Mouse (Mus musculus): ENCODE measurements around the gene Gzmf. TPM values are rescaled to one million over a fixed set of nuclear protein-coding genes. Genes with fewer than 3 reads are reported as not detected.
"Not testable (repeated sequence)": the region's sequence is repeated elsewhere in the genome, so short reads cannot be mapped to it uniquely, and the experiment has no call there.

Gzmf gene
- polyA plus RNA-seq, 1 experiment from 2014 or later: not detected

DNA sequence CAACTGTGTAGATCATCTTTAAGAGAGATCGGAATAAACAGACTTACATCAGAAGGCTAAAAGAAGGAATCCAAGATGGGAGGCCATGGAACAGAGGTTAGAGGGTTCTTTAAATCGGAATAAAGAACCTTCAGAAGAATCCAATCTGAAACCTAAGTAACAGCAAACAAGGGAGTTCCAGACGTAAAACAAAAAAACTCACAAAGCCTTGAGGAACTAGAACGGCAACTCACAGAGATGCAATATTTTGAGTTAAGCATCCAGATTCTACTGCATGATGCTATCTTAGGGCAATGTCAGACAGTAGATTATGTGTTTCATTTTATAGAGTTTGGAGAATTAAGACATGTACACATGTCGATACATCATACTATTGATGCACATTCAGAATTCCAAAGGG lies 36.7 kb downstream of the Gzmf start, which contains the start of gene Gzmn:
Gene Gzmn (minus strand): TSS at position 101 of the 400 bp plus-strand sequence.
- Histone ChIP-seq H3K4me3 (ENCODE audit: low read depth, low read length) (no peak within 1 kb of the TSS), H3K4me2 (ENCODE audit: low read depth, low read length, severe bottlenecking) (no peak within 1 kb of the TSS), H3K4me1 (replicated peaks; ENCODE audit: control insufficient read depth, insufficient read depth, low read length) (no peaks in the 10 kb centered on the region), H3K36me3 (ENCODE audit: control insufficient read depth, insufficient read depth, low read length) (no peaks in the 10 kb centered on the region), H3K27me3 (ENCODE audit: control insufficient read depth, insufficient read depth, low read length) (no peaks in the 10 kb centered on the region), H3K27ac (ENCODE audit: low read depth, low read length) (no peak within 1 kb of the TSS), H3K9me3 (ENCODE audit: control insufficient read depth, low read length) (no peaks in the 10 kb centered on the region), H3K9ac (ENCODE audit: low read length) (no peak within 1 kb of the TSS)
- WGBS: 91% methylated on average over 5 of the region's 5 CpGs
- DNase-seq (ENCODE audit: low spot score): no peak
- no peak for ATAC-seq (replicated peaks; ENCODE audit: low FRiP score)

DNA sequence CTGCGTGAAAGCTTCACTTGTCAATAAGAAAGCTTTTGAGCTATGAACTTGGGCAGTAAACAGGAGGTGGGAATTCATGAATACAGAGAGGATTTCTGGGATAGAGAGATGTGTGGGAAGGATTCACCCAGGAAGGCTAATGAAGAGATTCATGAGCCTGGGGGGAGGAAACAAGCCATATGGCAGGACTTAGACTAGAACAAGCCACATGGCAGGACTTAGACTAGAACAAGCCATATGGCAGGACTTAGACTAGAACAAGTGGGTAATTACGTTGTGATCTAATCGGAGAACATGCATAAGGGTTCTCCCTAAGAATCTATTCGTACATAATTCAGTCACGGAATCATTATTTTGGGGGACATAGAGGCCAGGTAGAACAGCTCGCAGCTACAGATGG lies 37.8 kb downstream of the Gzmf start:
- Histone ChIP-seq H3K4me1 (replicated peaks; ENCODE audit: control insufficient read depth, insufficient read depth, low read length) (no peaks in the 10 kb centered on the region), H3K9ac (ENCODE audit: low read length) (no peak overlapping the region), H3K27ac (ENCODE audit: low read depth, low read length) (no peak overlapping the region), H3K27me3 (ENCODE audit: control insufficient read depth, insufficient read depth, low read length) (no peaks in the 10 kb centered on the region), H3K4me2 (ENCODE audit: low read depth, low read length, severe bottlenecking) (no peak overlapping the region), H3K36me3 (ENCODE audit: control insufficient read depth, insufficient read depth, low read length) (no peaks in the 10 kb centered on the region), H3K4me3 (ENCODE audit: low read depth, low read length) (no peak overlapping the region), H3K9me3 (ENCODE audit: control insufficient read depth, low read length) (no peaks in the 10 kb centered on the region)
- DNase-seq (ENCODE audit: low spot score) (no peak), ATAC-seq (replicated peaks; ENCODE audit: low FRiP score) (no peak)
- WGBS: 87% methylated on average over 6 of the region's 6 CpGs

DNA sequence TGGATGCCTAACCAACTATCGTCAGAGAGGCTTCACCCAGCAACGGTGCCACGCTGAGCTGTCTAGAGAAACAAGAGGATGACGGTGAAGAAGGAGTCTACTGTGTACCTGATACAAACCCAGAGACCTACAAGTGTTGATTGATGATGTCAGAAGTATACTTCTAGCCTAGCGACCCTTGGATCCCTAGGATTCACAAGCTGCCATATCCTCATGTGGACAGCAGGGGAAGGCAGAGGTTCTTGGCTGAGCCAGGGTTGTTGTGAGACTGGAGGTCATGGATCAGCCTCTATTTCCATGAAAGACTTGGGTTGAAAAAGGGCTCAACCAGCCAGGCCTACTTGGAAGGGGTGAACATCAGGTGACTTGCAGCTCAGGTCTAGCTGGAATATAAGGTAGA lies 38.5 kb downstream of the Gzmf start:
- 94% methylated on average over 5 of the region's 5 CpGs for WGBS
- ATAC-seq (replicated peaks; ENCODE audit: low FRiP score) (no peak), DNase-seq (ENCODE audit: low spot score) (no peak)

DNA sequence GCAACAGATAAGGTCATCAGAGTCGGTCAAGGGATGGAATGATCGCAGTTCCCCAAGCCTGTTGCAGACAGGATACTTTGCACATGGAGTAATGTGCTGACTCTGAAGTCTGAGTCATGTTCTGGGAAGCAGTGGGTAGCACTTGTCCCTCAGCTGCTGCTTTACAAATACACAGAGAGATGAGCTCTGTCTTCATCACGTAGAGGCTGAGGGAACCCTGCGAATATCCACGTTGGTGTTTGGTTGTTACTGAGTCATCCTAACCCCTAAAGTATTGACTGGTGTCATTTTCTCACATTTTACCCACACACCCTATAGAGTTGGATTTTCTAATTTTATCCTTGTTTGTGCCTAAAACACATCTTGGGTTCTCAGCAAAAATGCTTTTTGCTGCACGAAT lies 43.2 kb downstream of the Gzmf start:
- WGBS: 86% methylated on average over 6 of the region's 6 CpGs
- Histone ChIP-seq H3K27ac (ENCODE audit: low read depth, low read length) (no peak overlapping the region), H3K36me3 (ENCODE audit: control insufficient read depth, insufficient read depth, low read length) (no peaks in the 10 kb centered on the region), H3K27me3 (ENCODE audit: control insufficient read depth, insufficient read depth, low read length) (no peaks in the 10 kb centered on the region), H3K4me3 (ENCODE audit: low read depth, low read length) (no peak overlapping the region), H3K9ac (ENCODE audit: low read length) (no peak overlapping the region), H3K4me1 (replicated peaks; ENCODE audit: control insufficient read depth, insufficient read depth, low read length) (no peaks in the 10 kb centered on the region), H3K4me2 (ENCODE audit: low read depth, low read length, severe bottlenecking) (no peak overlapping the region), H3K9me3 (ENCODE audit: control insufficient read depth, low read length) (no peaks in the 10 kb centered on the region)
- no peak for ATAC-seq (replicated peaks; ENCODE audit: low FRiP score)
- DNase-seq (ENCODE audit: low spot score): no peak

More for the DNA sequence above, 38.5 kb downstream of the Gzmf start:
- Histone ChIP-seq H3K9me3 (ENCODE audit: control insufficient read depth, low read length) (no peaks in the 10 kb centered on the region), H3K4me1 (replicated peaks; ENCODE audit: control insufficient read depth, insufficient read depth, low read length) (no peaks in the 10 kb centered on the region), H3K4me3 (ENCODE audit: low read depth, low read length) (no peak overlapping the region), H3K9ac (ENCODE audit: low read length) (no peak overlapping the region), H3K27ac (ENCODE audit: low read depth, low read length) (no peak overlapping the region), H3K36me3 (ENCODE audit: control insufficient read depth, insufficient read depth, low read length) (no peaks in the 10 kb centered on the region), H3K4me2 (ENCODE audit: low read depth, low read length, severe bottlenecking) (no peak overlapping the region), H3K27me3 (ENCODE audit: control insufficient read depth, insufficient read depth, low read length) (no peaks in the 10 kb centered on the region)

DNA sequence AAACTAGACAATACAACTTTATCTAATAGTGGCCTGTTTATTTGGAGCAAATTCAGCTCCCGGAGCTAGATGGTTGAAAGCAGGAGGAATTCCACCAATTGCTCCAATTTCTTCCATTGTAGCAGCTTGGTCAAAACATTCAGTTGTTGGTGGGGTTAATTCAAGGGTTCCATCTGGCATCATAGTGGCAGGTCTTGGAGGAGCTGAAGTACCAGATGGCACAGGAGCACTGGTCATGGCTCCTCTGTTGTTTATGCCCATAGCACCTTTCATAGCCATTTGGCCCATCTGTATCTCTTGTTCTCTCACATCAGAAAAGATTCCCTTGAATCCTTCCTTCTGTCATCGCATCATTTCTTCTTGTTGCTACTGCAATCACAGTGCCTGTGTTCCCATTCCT lies 49.1 kb downstream of the Gzmf start:
- Histone ChIP-seq H3K9ac (ENCODE audit: low read length) (no peak overlapping the region), H3K4me2 (ENCODE audit: low read depth, low read length, severe bottlenecking) (no peak overlapping the region), H3K4me1 (replicated peaks; ENCODE audit: control insufficient read depth, insufficient read depth, low read length) (no peaks in the 10 kb centered on the region), H3K9me3 (ENCODE audit: control insufficient read depth, low read length) (no peaks in the 10 kb centered on the region), H3K4me3 (ENCODE audit: low read depth, low read length) (no peak overlapping the region), H3K27me3 (ENCODE audit: control insufficient read depth, insufficient read depth, low read length) (no peaks in the 10 kb centered on the region), H3K27ac (ENCODE audit: low read depth, low read length) (no peak overlapping the region), H3K36me3 (ENCODE audit: control insufficient read depth, insufficient read depth, low read length) (no peaks in the 10 kb centered on the region)
- 85% methylated on average over 2 of the region's 2 CpGs for WGBS
- ATAC-seq (replicated peaks; ENCODE audit: low FRiP score) (no peak), DNase-seq (ENCODE audit: low spot score) (no peak)

DNA sequence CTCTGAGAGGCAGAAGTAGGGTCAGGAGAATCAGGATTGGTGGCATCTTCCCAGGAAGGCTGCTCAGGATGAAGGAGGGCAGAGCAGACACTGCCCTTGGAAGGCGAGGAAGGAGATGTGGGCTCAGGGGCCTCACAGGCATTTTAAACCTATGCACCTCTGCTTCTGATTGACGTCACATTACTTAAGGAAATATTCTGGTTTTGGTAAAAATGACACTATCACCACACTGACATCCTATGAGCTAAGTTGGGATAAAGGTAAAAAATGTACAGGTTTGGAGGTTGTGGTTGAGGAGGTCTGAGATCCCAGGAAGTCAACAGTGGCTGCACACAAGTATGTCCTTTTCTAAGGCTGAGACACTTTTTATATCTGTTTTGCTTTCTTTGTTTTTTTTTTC lies 51.7 kb downstream of the Gzmf start, which contains the start of gene Gzmg:
Gene Gzmg (minus strand): TSS at position 101 of the 400 bp plus-strand sequence.
- not testable (repeated sequence) for H3K4me1 ChIP-seq (replicated peaks; ENCODE audit: control insufficient read depth, insufficient read depth, low read length); DNase-seq (ENCODE audit: low spot score); ATAC-seq (replicated peaks; ENCODE audit: low FRiP score); H3K36me3 ChIP-seq (ENCODE audit: control insufficient read depth, insufficient read depth, low read length); H3K4me2 ChIP-seq (ENCODE audit: low read depth, low read length, severe bottlenecking); H3K4me3 ChIP-seq (ENCODE audit: low read depth, low read length); H3K27me3 ChIP-seq (ENCODE audit: control insufficient read depth, insufficient read depth, low read length); H3K9me3 ChIP-seq (ENCODE audit: control insufficient read depth, low read length); H3K27ac ChIP-seq (ENCODE audit: low read depth, low read length); H3K9ac ChIP-seq (ENCODE audit: low read length)
- 85% methylated on average over 2 of the region's 2 CpGs for WGBS

DNA sequence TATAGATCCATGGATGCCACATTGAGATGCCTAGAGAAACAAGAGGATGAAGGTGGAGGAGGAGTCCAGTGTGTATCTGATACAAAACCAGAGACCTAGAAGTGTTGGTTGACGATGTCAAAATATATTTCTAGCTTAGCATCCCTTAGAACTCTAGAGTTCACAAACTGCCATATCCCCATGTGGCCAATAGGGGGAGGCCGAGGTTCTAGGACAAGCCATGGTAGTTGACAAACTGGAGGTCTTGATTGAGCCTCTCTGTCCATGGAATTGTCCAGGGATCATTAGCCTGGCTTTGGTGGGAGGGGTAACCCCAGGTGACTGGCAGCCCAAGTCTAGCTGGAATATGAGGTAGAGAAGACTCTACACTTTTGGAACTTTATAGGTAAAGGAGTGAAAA lies 55.9 kb downstream of the Gzmf start:
- H3K9me3 ChIP-seq (ENCODE audit: control insufficient read depth, low read length): no peaks in the 10 kb centered on the region
- WGBS: 69% methylated on average over 2 of the region's 2 CpGs
- no peaks in the 10 kb centered on the region for H3K27me3 ChIP-seq (ENCODE audit: control insufficient read depth, insufficient read depth, low read length)
- H3K27ac ChIP-seq (ENCODE audit: low read depth, low read length): no peak overlapping the region
- H3K4me3 ChIP-seq (ENCODE audit: low read depth, low read length): no peak overlapping the region
- ATAC-seq (replicated peaks; ENCODE audit: low FRiP score) (no peak), DNase-seq (ENCODE audit: low spot score) (no peak)
- H3K4me1 ChIP-seq (replicated peaks; ENCODE audit: control insufficient read depth, insufficient read depth, low read length): no peaks in the 10 kb centered on the region
- H3K36me3 ChIP-seq (ENCODE audit: control insufficient read depth, insufficient read depth, low read length): no peaks in the 10 kb centered on the region
- H3K4me2 ChIP-seq (ENCODE audit: low read depth, low read length, severe bottlenecking): no peak overlapping the region
- no peak overlapping the region for H3K9ac ChIP-seq (ENCODE audit: low read length)

Other genes starting within 250 kb of the Gzmf start
- gene Mcpt1, start 193.4 kb downstream of the Gzmf start, polyA plus RNA-seq (2014; fragmentation: Nextera tagmentation; extraction: Ambion mirVana): not detected in 2 replicates
- gene Mcpt9, start 180.9 kb downstream of the Gzmf start, polyA plus RNA-seq (2014; fragmentation: Nextera tagmentation; extraction: Ambion mirVana): not detected in 2 replicates
- not detected in 2 replicates for gene Mcpt2, start 169.4 kb downstream of the Gzmf start, polyA plus RNA-seq (2014; fragmentation: Nextera tagmentation; extraction: Ambion mirVana)
- gene Mcpt4, start 149.1 kb downstream of the Gzmf start, polyA plus RNA-seq (2014; fragmentation: Nextera tagmentation; extraction: Ambion mirVana): not detected in 2 replicates
- gene Mcpt8, start 126.1 kb downstream of the Gzmf start, polyA plus RNA-seq (2014; fragmentation: Nextera tagmentation; extraction: Ambion mirVana): not detected in 2 replicates
- not detected in 2 replicates for gene Ctsg, start 108.8 kb downstream of the Gzmf start, polyA plus RNA-seq (2014; fragmentation: Nextera tagmentation; extraction: Ambion mirVana)
- not detected in 2 replicates for gene Gzme, start 90.8 kb downstream of the Gzmf start, polyA plus RNA-seq (2014; fragmentation: Nextera tagmentation; extraction: Ambion mirVana)
- gene Gzmd, start 78.8 kb downstream of the Gzmf start, polyA plus RNA-seq (2014; fragmentation: Nextera tagmentation; extraction: Ambion mirVana): not detected in 2 replicates
- not detected in 2 replicates for gene Gzmg, start 51.8 kb downstream of the Gzmf start, polyA plus RNA-seq (2014; fragmentation: Nextera tagmentation; extraction: Ambion mirVana)
- gene Gzmn, start 36.8 kb downstream of the Gzmf start, polyA plus RNA-seq (2014; fragmentation: Nextera tagmentation; extraction: Ambion mirVana): not detected in 2 replicates
- gene Gzmc, start 23.2 kb upstream of the Gzmf start, polyA plus RNA-seq (2014; fragmentation: Nextera tagmentation; extraction: Ambion mirVana): not detected in 2 replicates
- not detected in 2 replicates for gene Gzmb, start 50.8 kb upstream of the Gzmf start, polyA plus RNA-seq (2014; fragmentation: Nextera tagmentation; extraction: Ambion mirVana)
- 0.04 TPM in 1 of 2 replicates, not detected in the other for gene Atp12a, start 153.7 kb upstream of the Gzmf start, polyA plus RNA-seq (2014; fragmentation: Nextera tagmentation; extraction: Ambion mirVana)
- 0.88 and 1.0 TPM in 2 replicates for gene Rnf17, start 191.2 kb upstream of the Gzmf start, polyA plus RNA-seq (2014; fragmentation: Nextera tagmentation; extraction: Ambion mirVana)